Mouse (Mus musculus) embryo, embryonic 10 days (tissue): Measurements from ENCODE around the gene Ccl20.
A peak's percentile ranks its signal among the peaks of the same experiment; 100 is the strongest.

Source experiments
- DNase-seq: peaks from one replicate; pipeline ENCODE4 v3.0.0-alpha.2; 2015; ENCODE audit warnings: low spot score

Gene Ccl20

DNA sequence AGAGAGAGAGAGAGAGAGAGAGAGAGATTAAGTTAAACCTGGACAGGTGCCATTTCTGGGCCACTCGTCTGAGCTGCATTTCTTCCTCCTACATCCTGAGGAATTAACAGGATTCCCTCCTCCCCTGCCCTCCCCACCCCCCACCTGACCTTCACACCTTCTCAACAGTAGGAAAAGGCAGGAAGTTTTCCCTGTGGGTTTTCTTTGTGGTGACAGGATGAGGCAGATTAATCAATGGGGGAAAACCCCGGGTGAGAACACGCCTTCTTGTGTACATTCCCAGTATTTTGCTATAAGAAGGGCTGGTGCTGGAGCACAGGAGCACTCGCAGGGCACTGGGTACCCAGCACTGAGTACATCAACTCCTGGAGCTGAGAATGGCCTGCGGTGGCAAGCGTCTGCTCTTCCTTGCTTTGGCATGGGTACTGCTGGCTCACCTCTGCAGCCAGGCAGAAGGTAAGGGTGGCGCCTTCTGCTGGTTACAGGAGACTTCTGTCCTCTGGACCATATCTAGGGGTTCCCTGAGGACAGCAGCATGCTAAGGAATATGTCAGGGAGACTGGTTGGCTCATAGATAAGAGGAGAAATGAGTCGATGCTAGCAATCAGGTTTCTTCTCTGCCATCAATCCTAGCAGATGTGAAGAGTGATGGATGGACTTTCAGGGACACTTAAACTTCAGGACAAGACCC, at the start of gene Ccl20:
Gene Ccl20, plus strand, starts transcription at position 320 of the 691 bp plus-strand sequence.
- DNase-seq, result no peak

DNA sequence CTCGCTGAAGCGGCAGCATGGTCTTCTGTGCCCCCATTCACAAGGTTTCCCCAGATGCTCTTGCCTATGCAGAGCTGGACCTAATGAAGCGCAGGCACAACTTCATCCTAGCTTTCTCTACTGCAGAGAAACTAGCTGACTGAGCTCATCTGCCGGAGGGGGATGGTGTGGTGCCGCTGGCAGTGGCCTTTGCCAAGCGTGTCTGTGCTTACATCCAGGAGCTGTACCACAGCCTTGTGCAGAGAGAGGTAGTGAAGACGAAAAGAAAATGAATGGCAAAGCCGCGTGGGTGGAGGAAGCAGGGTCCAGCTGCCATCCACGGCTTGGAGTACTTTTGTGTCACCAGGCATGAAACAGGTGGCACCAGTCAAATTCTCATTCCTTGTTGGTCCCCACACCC, 49.4 kb upstream of the Ccl20 start:
- no peak for DNase-seq

DNA sequence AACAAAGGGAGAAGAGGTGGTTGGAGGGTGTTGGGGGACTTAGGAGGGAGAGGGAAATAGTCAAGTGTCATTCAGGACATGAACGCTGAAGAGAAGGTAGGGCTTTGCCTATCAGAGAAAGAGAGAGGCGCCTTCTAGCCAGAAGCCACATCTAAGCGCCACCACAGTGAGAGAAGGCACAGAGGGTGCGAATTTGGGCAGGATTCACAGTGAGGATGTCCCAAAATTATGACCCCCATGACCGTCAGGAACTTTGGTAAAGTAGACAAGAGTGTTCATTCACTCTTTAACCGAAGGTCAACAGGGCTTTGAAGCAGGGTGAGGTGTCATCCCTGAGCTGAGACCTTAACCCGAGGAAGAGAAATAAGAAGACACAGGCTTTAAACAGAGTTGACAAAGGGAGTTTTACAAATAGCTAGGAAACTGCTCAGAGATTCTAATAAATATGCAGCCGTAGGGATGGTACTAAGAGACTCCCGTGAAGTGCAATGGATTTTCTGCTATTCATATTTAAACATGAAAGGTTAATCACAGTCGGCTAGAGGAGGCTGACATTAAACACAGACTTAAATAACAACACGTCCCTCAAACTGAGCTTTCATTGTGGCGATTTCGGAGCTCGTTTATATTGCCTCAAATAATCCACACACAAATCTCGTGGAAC, 40.9 kb upstream of the Ccl20 start:
- no peak for DNase-seq

DNA sequence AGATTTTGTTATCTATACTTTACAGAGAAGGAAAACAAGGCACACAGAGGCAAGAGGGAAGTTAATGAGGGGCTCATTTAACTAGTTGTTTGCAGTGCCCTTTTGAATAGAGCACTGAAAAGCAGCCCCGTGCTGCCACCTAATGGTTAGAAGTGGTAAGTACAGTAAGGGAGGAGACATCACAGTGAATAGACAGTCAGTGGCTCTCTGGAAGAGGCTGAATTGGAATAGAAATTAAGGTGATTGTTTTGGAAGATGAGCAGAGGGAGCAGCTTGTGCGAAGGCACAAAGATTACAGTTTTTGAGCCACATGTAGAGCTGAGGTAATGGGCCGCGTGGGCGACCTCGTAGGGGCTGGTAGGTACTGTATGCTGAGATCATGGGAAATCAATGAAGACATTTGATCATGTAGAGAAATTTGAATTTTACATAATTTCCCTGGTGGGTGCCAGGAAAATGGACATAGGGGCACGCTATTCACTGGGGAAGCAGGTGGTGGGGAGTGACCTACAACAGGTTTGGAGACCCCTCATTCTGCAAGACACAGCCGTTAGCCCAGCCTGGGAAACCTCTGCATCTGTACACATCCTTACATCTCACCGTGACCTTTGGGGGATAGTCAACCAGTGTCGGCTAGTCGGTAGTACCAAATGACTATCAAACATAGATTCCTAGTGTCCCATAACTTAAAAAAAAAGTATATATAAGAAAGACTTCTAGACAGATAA, 40.2 kb upstream of the Ccl20 start:
- DNase-seq, result peak; percentile 76

DNA sequence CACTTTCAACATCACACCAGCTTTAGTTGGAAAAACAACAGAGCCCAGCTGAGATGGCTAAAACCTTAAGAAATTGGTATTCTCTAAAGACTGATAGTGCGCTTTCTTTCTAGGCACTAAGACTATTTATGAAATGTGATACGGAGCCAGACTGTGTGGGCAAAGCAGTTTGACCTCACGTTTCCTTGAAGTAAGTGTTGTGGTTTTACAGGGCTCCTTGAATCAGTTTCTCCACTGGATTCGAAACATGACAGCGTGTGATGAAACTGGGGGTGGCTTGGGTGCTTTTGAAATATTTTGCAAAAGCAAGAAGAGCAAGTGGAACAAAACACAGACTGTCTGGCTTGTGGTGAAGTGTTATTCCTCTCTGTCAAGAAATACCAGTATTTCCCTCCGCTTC, 39.5 kb upstream of the Ccl20 start:
- DNase-seq, result no peak

DNA sequence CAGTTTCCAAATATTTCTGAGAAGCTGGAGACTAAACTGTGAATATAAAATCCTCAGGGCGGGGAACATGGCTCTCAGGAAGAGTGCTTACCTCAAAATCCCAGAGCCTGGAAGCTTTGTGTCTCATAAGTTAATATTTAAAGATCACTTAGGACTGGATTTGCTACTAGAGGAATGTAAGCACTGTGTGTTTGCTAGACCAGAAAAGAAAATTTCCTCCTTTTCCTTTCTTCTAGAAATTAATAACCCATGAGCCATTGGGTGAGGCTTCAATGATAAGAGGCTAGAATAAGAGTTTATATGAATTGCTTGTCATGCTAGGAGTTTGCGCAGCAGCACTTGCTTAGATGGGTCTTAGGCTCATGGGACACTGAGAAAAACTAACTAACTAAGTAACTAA, 31.8 kb upstream of the Ccl20 start:
- DNase-seq, result no peak

DNA sequence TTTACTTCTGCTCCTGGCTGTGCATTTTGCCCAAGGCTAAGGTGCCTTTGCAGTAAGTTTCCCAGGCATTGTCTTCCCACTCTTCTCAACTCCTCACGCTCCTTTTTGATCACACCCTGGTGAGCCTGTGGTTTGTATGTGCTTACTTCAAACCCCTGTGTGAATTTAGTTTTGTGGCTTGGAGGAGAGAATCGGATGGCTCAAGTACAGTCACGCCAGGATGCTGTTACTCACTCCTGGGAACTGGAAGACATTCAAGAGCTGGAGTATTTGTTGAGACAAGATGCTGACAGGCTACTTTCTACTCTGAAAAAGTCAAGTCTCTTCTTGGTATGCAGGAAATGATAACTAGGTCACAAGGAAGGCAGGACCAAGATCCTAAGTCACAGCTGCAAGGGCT, 25.3 kb upstream of the Ccl20 start:
- no peak for DNase-seq

DNA sequence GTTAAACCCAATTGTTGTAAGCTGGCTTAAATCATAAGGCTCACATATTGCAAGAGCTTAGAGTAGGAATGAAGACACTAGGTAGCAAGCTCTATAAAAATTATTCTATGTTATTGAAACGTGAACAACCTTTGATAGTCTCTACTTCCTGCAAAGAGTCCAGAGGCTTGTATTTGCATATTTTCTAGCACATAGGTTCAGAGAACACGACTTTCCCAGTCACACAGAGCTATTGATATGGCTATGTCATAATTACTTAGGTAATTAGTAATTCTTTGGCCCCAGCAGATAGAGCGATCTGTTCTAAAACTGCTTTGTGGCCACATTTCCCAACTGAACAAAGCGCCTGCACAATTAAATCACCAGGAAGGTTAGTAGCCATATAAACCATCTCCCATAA, 19.6 kb upstream of the Ccl20 start:
- DNase-seq, result no peak

DNA sequence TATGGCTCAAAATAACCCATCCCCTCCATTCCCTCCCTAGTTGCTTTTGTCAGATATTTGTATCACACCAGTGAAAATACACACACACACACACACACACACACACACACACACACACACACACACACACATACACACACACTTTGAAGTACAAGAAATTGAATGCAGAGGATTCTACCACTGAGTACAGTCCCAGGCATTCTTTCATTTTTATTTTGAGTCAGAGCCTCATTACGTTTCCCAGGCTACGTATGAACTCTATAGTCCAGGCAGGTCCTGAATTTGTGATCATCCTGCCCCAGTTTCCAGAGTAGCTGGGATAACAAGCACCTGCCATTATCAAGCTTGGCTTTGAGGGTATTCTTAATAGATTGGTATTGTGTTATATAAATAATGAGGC, 17.4 kb upstream of the Ccl20 start:
- no peak for DNase-seq

DNA sequence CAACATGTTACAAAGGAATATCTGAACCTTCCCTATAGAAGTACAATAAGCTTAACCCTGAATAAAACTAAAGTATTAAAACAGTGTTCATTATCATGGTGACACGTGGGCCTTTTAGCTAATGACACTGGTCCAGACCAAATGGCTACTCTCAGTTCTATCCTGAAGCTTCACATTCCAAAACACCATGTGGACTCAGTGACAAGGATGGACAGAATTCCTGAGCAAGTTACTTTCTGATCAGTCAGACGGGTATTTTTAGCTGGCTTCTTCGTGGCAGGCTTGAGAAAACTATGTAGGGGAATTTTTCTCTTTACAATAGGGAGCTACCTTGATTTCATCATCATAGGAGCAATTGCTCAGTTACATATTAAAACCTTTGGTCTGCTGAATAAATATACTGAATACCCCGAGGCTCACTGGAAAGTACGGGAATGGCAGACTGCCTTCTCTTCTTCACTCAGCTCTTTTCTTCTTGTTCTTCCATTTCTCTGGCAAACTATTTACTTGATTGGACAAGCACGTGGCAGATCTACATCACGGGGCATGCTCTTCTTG, 16.9 kb upstream of the Ccl20 start:
- no peak for DNase-seq

DNA sequence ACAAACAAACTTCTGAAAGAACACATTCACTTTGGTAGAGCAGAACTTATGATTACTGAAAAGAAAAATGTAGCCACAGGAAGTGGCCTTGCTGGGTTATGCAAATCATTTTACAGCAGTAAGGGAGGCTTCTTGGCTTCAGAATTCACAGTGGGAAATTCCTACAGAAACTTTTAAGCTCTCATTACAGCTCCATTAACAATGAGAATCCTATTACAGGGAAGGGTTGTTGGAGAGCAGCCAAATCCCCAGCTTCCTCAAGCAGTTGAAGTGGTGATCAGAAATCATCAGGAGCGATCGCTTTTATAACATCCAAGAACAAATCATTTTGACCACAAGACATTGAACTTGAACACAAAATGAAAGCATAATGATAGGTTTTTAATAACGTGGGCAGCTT, 14.7 kb upstream of the Ccl20 start:
- DNase-seq, result no peak

DNA sequence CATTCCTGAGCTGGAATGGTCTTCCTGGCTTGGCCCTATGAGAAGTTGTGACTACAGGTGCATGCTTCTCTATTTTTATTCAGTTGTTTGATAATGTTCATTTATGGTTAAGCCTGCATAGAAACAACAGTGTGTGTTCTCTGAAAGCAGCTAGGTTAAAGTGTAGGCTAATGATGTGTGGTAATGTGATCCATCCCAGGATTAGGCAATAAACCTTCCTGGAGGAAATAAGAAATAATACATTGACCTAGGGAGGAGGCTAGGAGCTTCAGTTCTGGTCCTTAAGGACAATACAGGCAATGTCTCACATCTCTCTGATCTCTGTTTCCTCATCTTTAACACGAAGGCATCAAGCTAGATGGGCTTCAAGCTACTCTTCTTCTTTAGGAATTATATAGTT, 11.1 kb upstream of the Ccl20 start:
- DNase-seq, result no peak

DNA sequence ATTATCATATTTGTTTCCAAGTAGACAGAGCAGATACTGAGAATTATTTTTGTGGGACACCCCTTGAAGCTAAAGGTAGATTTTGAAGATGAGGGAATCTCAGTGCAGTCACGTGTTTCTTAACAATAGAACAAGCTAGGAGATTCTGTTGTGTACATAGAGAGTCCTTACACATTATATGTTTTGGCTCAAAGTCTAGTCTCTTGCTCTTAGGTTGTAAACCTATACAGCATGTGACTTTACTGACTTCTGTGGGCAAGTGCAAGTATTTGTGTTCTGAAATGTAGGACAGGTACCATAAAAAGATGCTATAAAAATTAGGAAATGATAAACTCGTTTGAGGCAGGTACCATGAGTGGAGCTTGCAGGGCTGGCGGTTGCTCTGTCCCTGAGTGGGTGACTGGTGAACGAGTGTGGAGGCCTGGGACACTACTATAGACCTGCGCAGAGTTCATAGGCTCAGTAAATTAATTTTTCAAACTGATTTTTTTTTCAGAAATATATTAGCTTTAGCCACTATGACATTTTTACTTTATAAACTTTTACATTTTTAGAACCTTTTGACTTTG, 9.1 kb upstream of the Ccl20 start:
- DNase-seq, result no peak

DNA sequence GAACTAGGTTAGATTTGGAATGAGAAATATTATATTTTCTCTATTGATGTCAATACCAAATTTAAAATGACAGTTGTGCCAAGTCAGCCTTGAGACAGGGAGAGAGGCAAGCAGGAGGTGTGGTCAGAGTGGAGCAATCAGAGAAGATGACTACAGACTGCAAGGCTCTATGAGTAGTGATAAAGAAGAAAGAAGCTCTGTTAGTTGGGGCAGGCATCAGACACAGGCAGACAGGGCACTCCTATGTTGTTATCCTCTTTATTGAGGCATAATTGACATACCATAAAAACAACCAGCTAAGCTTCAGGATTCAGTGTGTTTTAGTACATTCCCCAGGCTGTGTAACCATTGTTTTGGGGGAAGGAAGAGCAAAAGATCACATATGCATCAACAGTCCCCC, 5.6 kb upstream of the Ccl20 start:
- no peak for DNase-seq

DNA sequence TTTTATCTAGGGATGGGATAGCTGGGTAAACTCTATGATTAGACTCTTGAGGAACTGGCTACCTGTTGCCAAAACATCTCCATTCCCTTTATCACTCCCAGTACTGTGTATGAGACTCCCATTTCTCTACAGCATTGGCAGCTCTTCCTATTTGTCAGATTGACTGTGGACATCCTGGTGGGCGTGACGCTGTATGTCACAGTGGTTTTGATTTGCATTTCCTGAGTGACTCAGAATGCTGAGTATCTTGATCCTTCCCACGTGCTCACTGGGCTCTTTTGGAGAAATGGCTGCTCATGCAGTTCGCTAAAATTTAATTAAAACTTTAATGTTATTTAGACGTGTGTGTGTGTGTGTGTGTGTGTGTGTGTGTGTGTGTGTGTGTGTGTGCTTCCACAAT, 4.8 kb upstream of the Ccl20 start:
- DNase-seq, result no peak

DNA sequence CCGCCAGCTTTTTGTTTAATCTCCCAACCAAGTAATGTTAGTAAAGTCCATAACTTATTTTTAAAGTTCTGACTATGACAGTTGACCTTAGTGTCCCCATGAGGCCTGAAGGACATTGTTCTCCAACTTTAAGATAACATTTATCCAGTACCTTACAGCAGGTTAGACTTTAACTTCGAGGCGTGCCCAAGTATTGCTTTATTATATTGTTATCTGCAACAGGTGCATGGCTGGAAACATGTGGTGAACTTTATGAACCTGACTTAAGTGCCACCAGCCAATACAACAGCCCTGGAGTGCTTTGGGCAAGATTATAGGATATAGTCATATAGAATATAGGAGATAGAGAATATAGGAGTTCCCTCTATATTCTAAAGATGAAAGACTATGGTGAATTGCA, 651 bp downstream of the Ccl20 start:
- DNase-seq, result no peak

DNA sequence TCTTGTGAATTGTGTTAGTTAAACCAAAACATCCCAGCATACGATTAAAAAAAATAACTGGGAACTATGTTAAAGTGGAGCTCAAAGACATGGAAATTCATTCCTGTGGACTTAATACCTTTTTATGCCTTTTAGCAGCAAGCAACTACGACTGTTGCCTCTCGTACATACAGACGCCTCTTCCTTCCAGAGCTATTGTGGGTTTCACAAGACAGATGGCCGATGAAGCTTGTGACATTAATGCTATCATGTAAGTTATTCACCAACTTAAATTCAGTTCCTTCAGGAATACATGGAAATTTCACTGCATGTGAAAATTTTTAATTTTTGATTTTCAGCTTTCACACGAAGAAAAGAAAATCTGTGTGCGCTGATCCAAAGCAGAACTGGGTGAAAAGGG, 1.1 kb downstream of the Ccl20 start:
- no peak for DNase-seq

DNA sequence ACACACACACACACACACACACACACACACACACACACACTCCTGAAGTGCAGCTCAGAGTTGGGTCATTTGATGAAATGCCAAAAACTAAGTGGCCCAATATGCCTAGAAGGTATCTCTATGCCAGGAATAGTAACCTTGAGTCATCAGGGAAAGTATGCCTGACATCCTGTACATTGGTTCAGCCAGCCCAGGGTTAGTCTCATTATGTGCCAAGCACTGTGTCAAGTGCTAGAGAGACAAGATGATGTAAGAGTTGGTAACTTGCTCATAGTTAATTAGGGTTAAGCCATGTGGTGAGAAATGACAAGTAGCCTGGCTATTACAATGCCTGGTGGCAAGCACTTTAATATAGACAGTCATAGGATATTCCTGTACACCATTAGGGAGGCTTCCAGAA, 3.3 kb downstream of the Ccl20 start:
- no peak for DNase-seq

DNA sequence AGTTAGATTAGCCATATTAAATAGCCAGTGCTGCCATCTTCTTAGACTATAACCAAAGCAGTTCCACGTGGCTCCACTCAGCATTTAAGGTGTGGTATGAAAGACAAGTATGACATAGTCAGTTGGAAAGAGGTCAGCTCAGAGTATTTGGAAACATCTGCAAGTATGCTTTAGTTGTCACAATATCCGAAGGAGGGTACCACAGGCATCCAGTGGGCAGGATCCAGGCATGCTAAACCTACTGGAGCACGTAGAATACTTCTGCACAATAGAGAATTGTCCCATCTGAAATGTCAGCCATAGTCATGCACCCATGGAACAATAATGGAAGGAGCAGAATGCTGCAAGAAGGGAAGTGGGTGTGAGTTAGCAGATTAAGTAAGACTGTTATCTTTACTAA, 3.7 kb downstream of the Ccl20 start:
- DNase-seq, result no peak

DNA sequence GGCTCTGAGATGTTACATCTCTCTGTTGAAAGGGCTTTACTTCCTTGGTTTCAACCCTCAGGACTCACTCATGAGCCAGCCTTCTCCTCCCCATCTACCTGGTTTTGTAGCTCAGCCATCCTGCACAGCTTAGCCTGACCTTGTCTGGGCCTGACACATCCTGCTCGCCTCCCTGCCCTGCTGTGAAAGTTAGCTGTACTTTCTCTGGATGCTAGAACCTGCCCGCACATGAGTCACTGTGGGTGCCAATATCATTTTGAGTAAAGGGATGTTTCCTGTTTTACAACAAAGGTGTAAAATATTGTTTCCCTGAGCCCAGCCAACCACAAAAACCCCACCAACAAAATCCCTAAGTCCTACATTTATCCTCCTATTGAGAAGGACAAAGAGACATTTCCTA, 6.6 kb downstream of the Ccl20 start:
- no peak for DNase-seq

DNA sequence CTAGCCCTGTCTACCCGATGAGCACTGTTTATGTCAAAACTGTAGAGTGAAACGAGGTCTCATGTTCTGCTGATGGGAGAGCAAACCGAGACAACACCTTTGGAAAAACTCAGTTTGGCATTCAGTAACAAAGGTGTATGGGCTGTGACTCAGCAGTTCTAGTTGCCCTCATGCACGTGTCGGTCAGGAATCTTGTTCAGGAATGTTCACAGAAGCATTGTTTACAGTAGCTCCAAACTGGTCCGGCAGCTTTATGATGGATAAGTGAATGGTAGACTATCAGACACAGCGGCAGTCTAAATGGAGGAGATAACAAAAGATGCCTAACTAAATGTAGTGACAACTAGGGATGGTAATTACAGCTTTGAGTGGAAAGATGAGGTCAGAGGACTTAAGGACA, 19.3 kb downstream of the Ccl20 start:
- peak; percentile 15 for DNase-seq

DNA sequence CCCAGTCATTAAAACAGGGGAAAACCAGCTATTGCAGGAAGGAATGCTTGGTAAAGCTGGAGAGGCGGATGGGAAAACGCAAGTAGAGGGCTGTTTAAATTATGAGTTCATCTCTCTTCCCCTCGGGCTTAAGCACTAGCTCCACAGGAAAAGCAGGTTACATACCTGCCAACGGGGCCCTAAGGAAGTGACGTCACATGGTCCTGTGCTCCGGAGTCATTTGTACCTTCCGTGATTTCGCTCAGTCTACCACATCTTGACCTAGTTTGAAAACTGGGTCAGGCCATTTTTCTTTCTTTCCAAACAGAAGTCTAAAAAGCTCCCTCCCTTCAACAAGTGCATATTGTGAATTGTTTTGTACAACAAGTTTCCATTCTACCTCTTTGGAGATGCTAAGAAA, 21.3 kb downstream of the Ccl20 start:
- no peak for DNase-seq

DNA sequence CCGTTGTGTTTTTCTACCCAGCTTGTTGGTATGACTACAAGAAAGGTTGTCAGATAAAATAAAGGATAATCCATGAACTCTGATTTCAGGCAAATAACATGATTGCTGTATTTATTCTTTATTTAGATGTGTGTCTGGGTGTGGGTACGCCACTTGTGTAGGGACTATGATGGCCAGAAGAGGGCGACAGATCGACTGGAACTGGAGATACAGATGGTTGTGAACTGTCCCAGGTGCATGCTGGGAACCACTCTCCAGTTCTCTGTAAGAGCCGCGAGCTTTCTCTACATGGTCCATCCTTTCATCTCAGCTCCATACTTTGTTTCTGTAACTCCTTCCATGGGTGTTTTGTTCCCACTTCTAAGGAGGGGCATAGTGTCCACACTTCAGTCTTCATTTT, 22.2 kb downstream of the Ccl20 start:
- no peak for DNase-seq
